Mouse (Mus musculus) bone marrow, adult 2 months (tissue): Measurements from ENCODE around the gene Ubash3a.

Source experiments
- CTCF ChIP-seq: fragments of 200-500 bp; IDR thresholded peaks from 2 replicates; pipeline ENCODE4 v1.5.1; 2011; ENCODE audit warnings: low read length, control low read depth; ENCODE audit not compliant: control insufficient read depth, insufficient read depth
- POLR2A ChIP-seq: fragments of 200-500 bp; IDR thresholded peaks from 2 replicates; pipeline ENCODE4 v1.6.1; 2011; ENCODE audit warnings: low read depth, mild to moderate bottlenecking, control low read depth, low read length, borderline replicate concordance; ENCODE audit not compliant: control insufficient read depth

DNA sequence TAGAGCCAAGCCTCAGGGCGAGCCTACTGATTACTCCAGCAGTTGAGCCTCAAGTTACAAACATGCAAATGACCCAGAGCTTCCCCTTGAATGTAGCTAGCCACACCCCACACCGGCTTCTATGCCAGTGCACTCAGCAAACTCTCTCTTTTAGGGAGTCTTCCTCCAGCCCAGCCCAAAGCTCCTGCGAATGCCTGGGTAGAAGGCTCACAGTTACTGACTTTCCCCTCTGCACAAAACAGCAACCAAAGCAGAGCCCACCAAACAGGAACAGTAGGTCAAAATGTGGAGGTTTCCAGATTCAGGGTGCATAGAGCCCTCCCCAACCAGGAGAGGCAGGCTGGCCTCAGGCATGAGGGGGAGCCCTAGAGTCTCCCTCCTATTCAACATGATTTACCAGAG is 57.5 kb downstream of the Ubash3a start:
- no peak for TF ChIP-seq CTCF
- no peak for TF ChIP-seq POLR2A
